Comparison of ENCODE assay signal across 14 mouse cellular contexts in the genomic region with DNA sequence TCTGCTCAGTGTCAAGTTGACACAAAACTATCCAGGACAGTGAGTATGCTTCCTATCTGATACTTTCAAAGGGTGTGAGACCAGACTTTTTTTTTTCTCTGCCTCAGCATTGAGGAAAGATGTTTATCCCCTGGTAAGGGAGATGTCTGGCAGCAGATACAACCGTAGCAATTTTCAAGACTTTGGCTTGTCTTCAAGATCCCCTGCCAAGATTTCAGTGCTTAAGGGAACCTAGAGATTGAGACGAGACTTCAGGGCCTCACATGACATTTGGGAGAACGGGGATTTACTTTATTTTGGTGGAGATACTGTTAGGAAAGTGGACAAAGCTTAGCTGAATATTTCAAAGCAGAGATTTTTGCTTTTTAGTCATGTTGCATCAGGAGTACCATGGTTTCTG.
"Had no signal": no experiment of that assay in that cellular context is flagged by ENCODE, and none has a peak within 500 bp of the region (broad histone marks: within the 10 kb centered on the region; RNA-seq: fewer than 3 reads in every experiment).

No protein-coding gene starts in this region.

- ATAC-seq: liver, embryonic 12.5 days had no signal

- H3K9me3 ChIP-seq: limb, embryonic 15.5 days; liver, embryonic 12.5 days; lung, embryonic 15.5 days; neural tube, embryonic 15.5 days had no signal

- H3K27me3 ChIP-seq: limb, embryonic 15.5 days; liver, embryonic 12.5 days; lung, embryonic 15.5 days; midbrain, embryonic 13.5 days; neural tube, embryonic 15.5 days had no signal

- H3K27ac ChIP-seq: layer of hippocampus, adult 2 months; limb, embryonic 15.5 days; liver, embryonic 12.5 days; lung, embryonic 15.5 days; midbrain, embryonic 13.5 days; neural tube, embryonic 15.5 days had no signal

- H3K4me3 ChIP-seq: layer of hippocampus, adult 2 months; limb, embryonic 15.5 days; liver, embryonic 12.5 days; lung, embryonic 15.5 days; midbrain, embryonic 13.5 days; myocyte; neural tube, embryonic 15.5 days had no signal

- H3K4me2 ChIP-seq: limb, embryonic 15.5 days; liver, embryonic 12.5 days; lung, embryonic 15.5 days; midbrain, embryonic 13.5 days; neural tube, embryonic 15.5 days had no signal

- H3K36me3 ChIP-seq: limb, embryonic 15.5 days; liver, embryonic 12.5 days; lung, embryonic 15.5 days; midbrain, embryonic 13.5 days; neural tube, embryonic 15.5 days had no signal

- H3K9ac ChIP-seq: limb, embryonic 15.5 days; liver, embryonic 12.5 days; lung, embryonic 15.5 days; midbrain, embryonic 13.5 days; neural tube, embryonic 15.5 days had no signal

- DNase-seq: kidney, adult 9 months; kidney, postnatal 10 days; kidney, postnatal 4 days; left cerebral cortex, postnatal 4 days; lung, postnatal 14 days; thymus, adult 18-20 months; thymus, postnatal 25 days had no signal

- H3K4me1 ChIP-seq: liver, embryonic 12.5 days had no signal
